Mouse (Mus musculus): ENCODE data around the gene Cdk4. TPM values are rescaled to one million over a fixed set of nuclear protein-coding genes. Genes with fewer than 3 reads are reported as not detected.
A peak's percentile ranks its signal among the peaks of the same experiment; 100 is the strongest.

The Cdk4 gene
- 276 TPM for polyA plus RNA-seq (2012; fragmentation: generic; extraction: Trizol)

GRCm38 (mm10) chr10:127063239-127063872 lies at the start of gene Cdk4:
Gene Cdk4, plus strand, starts transcription at chr10:127063534.
- H3K4me3 ChIP-seq, result peak within 1 kb of the TSS; percentile 98
- peak within 1 kb of the TSS; percentile 17 for H3ac ChIP-seq (ENCODE audit: control insufficient read depth, insufficient read length)
- H3K4me2 ChIP-seq (ENCODE audit: low read depth), result peak within 1 kb of the TSS; percentile 79
- peaks cover 31% of the 10 kb centered on the region for H3K36me3 ChIP-seq (ENCODE audit: control insufficient read depth, insufficient read depth)
- no peaks in the 10 kb centered on the region for H3K27me3 ChIP-seq (ENCODE audit: control insufficient read depth, insufficient read depth, insufficient read length)
- H3K79me2 ChIP-seq (ENCODE audit: control insufficient read depth, insufficient read depth), result peaks cover 25% of the 10 kb centered on the region
- peak; percentile 47 for TF ChIP-seq POLR2AphosphoS2 (IDR thresholded peaks at IDR 0.05; ENCODE audit: insufficient read length, low read depth)
- TF ChIP-seq USF1 (IDR thresholded peaks at IDR 0.05; ENCODE audit: low read depth), result peak; percentile 97
- peak in 1 of 3 experiments; percentile 52 for TF ChIP-seq MYOD1 (IDR thresholded peaks at IDR 0.05; ENCODE audit: control insufficient read depth in 1 of 3, insufficient read length in 2 of 3, low read depth in 2 of 3)
- TF ChIP-seq E2F4 (IDR thresholded peaks at IDR 0.05; ENCODE audit: insufficient read depth), result peak; percentile 17
- TF ChIP-seq TCF3 (IDR thresholded peaks at IDR 0.05; ENCODE audit: insufficient read length, low read depth), result no peak
- TF ChIP-seq MYOG (IDR thresholded peaks at IDR 0.05; ENCODE audit: control insufficient read depth in 1 of 3, insufficient read depth in 1 of 3, insufficient read length in 2 of 3, low read depth in 2 of 3), result peak in 1 of 3 experiments; percentile 35
- TF ChIP-seq TCF12 (IDR thresholded peaks at IDR 0.05; ENCODE audit: insufficient read depth, poor library complexity, severe bottlenecking), result no peak
- no peak for TF ChIP-seq REST (IDR thresholded peaks at IDR 0.05; ENCODE audit: insufficient read depth, insufficient read length)
- TF ChIP-seq CEBPB (IDR thresholded peaks at IDR 0.05; ENCODE audit: insufficient read depth, poor library complexity, severe bottlenecking), result no peak
- TF ChIP-seq MAX (IDR thresholded peaks at IDR 0.05; ENCODE audit: low read depth), result no peak
- peak; percentile 57 for TF ChIP-seq POLR2A (IDR thresholded peaks at IDR 0.05; ENCODE audit: insufficient read length, low read depth)
- TF ChIP-seq SRF (IDR thresholded peaks at IDR 0.05; ENCODE audit: control insufficient read depth, insufficient read length, low read depth), result peak; percentile 59

- peaks cover 6% of the 10 kb centered on the region for H3K36me3 ChIP-seq (ENCODE audit: control insufficient read depth, insufficient read depth)
- H3ac ChIP-seq (ENCODE audit: control insufficient read depth, insufficient read length), result no peak overlapping the region
- no peak overlapping the region for H3K4me3 ChIP-seq
- TF ChIP-seq MAX (IDR thresholded peaks at IDR 0.05; ENCODE audit: low read depth) (no peak), USF1 (IDR thresholded peaks at IDR 0.05; ENCODE audit: low read depth) (no peak), POLR2AphosphoS2 (IDR thresholded peaks at IDR 0.05; ENCODE audit: insufficient read length, low read depth) (peak; percentile 21)
- H3K4me2 ChIP-seq (ENCODE audit: low read depth), result no peak overlapping the region
- H3K79me2 ChIP-seq (ENCODE audit: control insufficient read depth, insufficient read depth), result no peaks in the 10 kb centered on the region
- H3K27me3 ChIP-seq (ENCODE audit: control insufficient read depth, insufficient read depth, insufficient read length), result no peaks in the 10 kb centered on the region
Observed at GRCm38 (mm10) chr10:127016488-127016887, 46.8 kb upstream of the Cdk4 start.

- TF ChIP-seq MYOD1 (IDR thresholded peaks at IDR 0.05; ENCODE audit: control insufficient read depth in 1 of 3, insufficient read length in 2 of 3, low read depth in 2 of 3) (no peak), TCF3 (IDR thresholded peaks at IDR 0.05; ENCODE audit: insufficient read length, low read depth) (no peak), POLR2A (IDR thresholded peaks at IDR 0.05; ENCODE audit: insufficient read length, low read depth) (no peak), MYOG (IDR thresholded peaks at IDR 0.05; ENCODE audit: control insufficient read depth in 1 of 3, insufficient read depth in 1 of 3, insufficient read length in 2 of 3, low read depth in 2 of 3) (no peak), SRF (IDR thresholded peaks at IDR 0.05; ENCODE audit: control insufficient read depth, insufficient read length, low read depth) (no peak), E2F4 (IDR thresholded peaks at IDR 0.05; ENCODE audit: insufficient read depth) (no peak), USF1 (IDR thresholded peaks at IDR 0.05; ENCODE audit: low read depth) (no peak), POLR2AphosphoS2 (IDR thresholded peaks at IDR 0.05; ENCODE audit: insufficient read length, low read depth) (no peak), TCF12 (IDR thresholded peaks at IDR 0.05; ENCODE audit: insufficient read depth, poor library complexity, severe bottlenecking) (no peak)
- no peak overlapping the region for H3ac ChIP-seq (ENCODE audit: control insufficient read depth, insufficient read length)
- no peak overlapping the region for H3K4me3 ChIP-seq
- H3K79me2 ChIP-seq (ENCODE audit: control insufficient read depth, insufficient read depth), result no peaks in the 10 kb centered on the region
- no peaks in the 10 kb centered on the region for H3K27me3 ChIP-seq (ENCODE audit: control insufficient read depth, insufficient read depth, insufficient read length)
- H3K4me2 ChIP-seq (ENCODE audit: low read depth), result no peak overlapping the region
- peaks cover 4% of the 10 kb centered on the region for H3K36me3 ChIP-seq (ENCODE audit: control insufficient read depth, insufficient read depth)
Observed at GRCm38 (mm10) chr10:127017071-127017470, 46.3 kb upstream of the Cdk4 start.

GRCm38 (mm10) chr10:127018422-127018821 lies 44.9 kb upstream of the Cdk4 start:
- TF ChIP-seq SRF (IDR thresholded peaks at IDR 0.05; ENCODE audit: control insufficient read depth, insufficient read length, low read depth) (no peak), POLR2A (IDR thresholded peaks at IDR 0.05; ENCODE audit: insufficient read length, low read depth) (no peak), USF1 (IDR thresholded peaks at IDR 0.05; ENCODE audit: low read depth) (no peak), CEBPB (IDR thresholded peaks at IDR 0.05; ENCODE audit: insufficient read depth, poor library complexity, severe bottlenecking) (no peak), TCF12 (IDR thresholded peaks at IDR 0.05; ENCODE audit: insufficient read depth, poor library complexity, severe bottlenecking) (no peak), E2F4 (IDR thresholded peaks at IDR 0.05; ENCODE audit: insufficient read depth) (no peak), POLR2AphosphoS2 (IDR thresholded peaks at IDR 0.05; ENCODE audit: insufficient read length, low read depth) (no peak), MYOD1 (IDR thresholded peaks at IDR 0.05; ENCODE audit: control insufficient read depth in 1 of 3, insufficient read length in 2 of 3, low read depth in 2 of 3) (no peak), TCF3 (IDR thresholded peaks at IDR 0.05; ENCODE audit: insufficient read length, low read depth) (no peak), MYOG (IDR thresholded peaks at IDR 0.05; ENCODE audit: control insufficient read depth in 1 of 3, insufficient read depth in 1 of 3, insufficient read length in 2 of 3, low read depth in 2 of 3) (no peak), REST (IDR thresholded peaks at IDR 0.05; ENCODE audit: insufficient read depth, insufficient read length) (no peak), MAX (IDR thresholded peaks at IDR 0.05; ENCODE audit: low read depth) (no peak)
- Histone ChIP-seq H3K4me3 (no peak overlapping the region), H3K27me3 (ENCODE audit: control insufficient read depth, insufficient read depth, insufficient read length) (no peaks in the 10 kb centered on the region), H3K4me2 (ENCODE audit: low read depth) (no peak overlapping the region), H3K79me2 (ENCODE audit: control insufficient read depth, insufficient read depth) (no peaks in the 10 kb centered on the region), H3ac (ENCODE audit: control insufficient read depth, insufficient read length) (no peak overlapping the region), H3K36me3 (ENCODE audit: control insufficient read depth, insufficient read depth) (no peaks in the 10 kb centered on the region)

Measured in myocyte (in vitro differentiated cells).